Comparison of ENCODE assay signal across 8 mouse cellular contexts in genomic region chr19:44294588-44295041, GRCm38 (mm10). TPM values are rescaled to one million over a fixed set of nuclear protein-coding genes. Genes with fewer than 3 reads are reported as not detected.
A peak's percentile ranks its signal among the peaks of the same experiment; 100 is the strongest.
DNase-seq lines count a peak whose midpoint lies in the region; ATAC-seq and TF ChIP-seq lines count a peak whose summit lies in the region.

No protein-coding gene starts in this region.

- H3K4me3 ChIP-seq in embryonic facial prominence, embryonic 13.5 days, result peak overlapping the region; percentile 91
- H3K4me3 ChIP-seq in limb, embryonic 14.5 days (replicated peaks; ENCODE audit: low read length), result peak overlapping the region; percentile 92
- peak overlapping the region; percentile 77 for H3K4me3 ChIP-seq in midbrain, embryonic 16.5 days (ENCODE audit: low read depth, low read length)
- H3K4me3 ChIP-seq in spleen, adult 2 months (ENCODE audit: extremely low read depth, insufficient read depth, insufficient read length), result peak overlapping the region; percentile 64

- peak overlapping the region; percentile 98 for H3K9ac ChIP-seq in embryonic facial prominence, embryonic 13.5 days
- peak overlapping the region; percentile 86 for H3K9ac ChIP-seq in limb, embryonic 14.5 days (ENCODE audit: low read depth, low read length, severe bottlenecking)
- H3K9ac ChIP-seq in midbrain, embryonic 16.5 days (ENCODE audit: low read depth, low read length), result peak overlapping the region; percentile 89

- no peaks in the 10 kb centered on the region for H3K27me3 ChIP-seq in embryonic facial prominence, embryonic 13.5 days
- no peaks in the 10 kb centered on the region for H3K27me3 ChIP-seq in limb, embryonic 14.5 days (ENCODE audit: control insufficient read depth, insufficient read depth, low read length)
- no peaks in the 10 kb centered on the region for H3K27me3 ChIP-seq in midbrain, embryonic 16.5 days (ENCODE audit: control insufficient read depth, insufficient read depth, low read depth, low read length)
- no peaks in the 10 kb centered on the region for H3K27me3 ChIP-seq in spleen, adult 2 months (ENCODE audit: control insufficient read depth, insufficient read depth, low read length)

- H3K9me3 ChIP-seq in embryonic facial prominence, embryonic 13.5 days, result no peaks in the 10 kb centered on the region
- H3K9me3 ChIP-seq in limb, embryonic 14.5 days (ENCODE audit: control insufficient read depth, low read length), result no peaks in the 10 kb centered on the region
- no peaks in the 10 kb centered on the region for H3K9me3 ChIP-seq in midbrain, embryonic 16.5 days (replicated peaks; ENCODE audit: control insufficient read depth, low read length, poor library complexity, severe bottlenecking)

- peaks cover 46% of the 10 kb centered on the region for H3K36me3 ChIP-seq in embryonic facial prominence, embryonic 13.5 days
- peaks cover 46% of the 10 kb centered on the region for H3K36me3 ChIP-seq in limb, embryonic 14.5 days (ENCODE audit: control insufficient read depth, insufficient read depth, low read length)
- H3K36me3 ChIP-seq in midbrain, embryonic 16.5 days (ENCODE audit: control insufficient read depth, insufficient read depth, low read length), result peaks cover 6% of the 10 kb centered on the region; the same call in 1 of the 2 replicates
- peaks cover 13% of the 10 kb centered on the region for H3K36me3 ChIP-seq in spleen, adult 2 months (ENCODE audit: control insufficient read depth, insufficient read depth, low read length)

- no peak for ATAC-seq in embryonic facial prominence, embryonic 13.5 days (ENCODE audit: insufficient number of reproducible peaks, insufficient read depth, low FRiP score, low TSS enrichment, low read depth)
- peak; percentile 47 for ATAC-seq in limb, embryonic 14.5 days (ENCODE audit: low FRiP score, low read depth)
- peak; percentile 68 for ATAC-seq in midbrain, embryonic 16.5 days

- H3K4me2 ChIP-seq in embryonic facial prominence, embryonic 13.5 days, result peak overlapping the region; percentile 100
- peak overlapping the region; percentile 96 for H3K4me2 ChIP-seq in limb, embryonic 14.5 days (replicated peaks; ENCODE audit: low read depth, low read length, severe bottlenecking)
- peak overlapping the region; percentile 95 for H3K4me2 ChIP-seq in midbrain, embryonic 16.5 days (ENCODE audit: low read length)

- peaks cover 66% of the 10 kb centered on the region for H3K4me1 ChIP-seq in embryonic facial prominence, embryonic 13.5 days
- peaks cover 47% of the 10 kb centered on the region for H3K4me1 ChIP-seq in limb, embryonic 14.5 days (ENCODE audit: control insufficient read depth, insufficient read depth, low read length)
- peaks cover 49% of the 10 kb centered on the region for H3K4me1 ChIP-seq in midbrain, embryonic 16.5 days (ENCODE audit: control insufficient read depth, insufficient read depth, low read length)
- H3K4me1 ChIP-seq in spleen, adult 2 months (ENCODE audit: control insufficient read depth, insufficient read depth, insufficient read length), result peaks cover 15% of the 10 kb centered on the region; the same call in 1 of the 2 replicates

- TF ChIP-seq POLR2A in limb, embryonic 14.5 days (IDR thresholded peaks at IDR 0.05; ENCODE audit: borderline replicate concordance, extremely low read depth, insufficient read depth, insufficient read length), result peak; percentile 97; the same call in 1 of the 2 replicates
- 0 out of 2 replicates have a peak, but pooled peaks have one; percentile 33 for TF ChIP-seq POLR2A in spleen, adult 2 months (IDR thresholded peaks at IDR 0.05; ENCODE audit: low read depth, low read length)

- under 1% methylated on average over 14 of the region's 14 CpGs for WGBS in embryonic facial prominence, embryonic 13.5 days
- 1% methylated on average over 14 of the region's 14 CpGs for WGBS in limb, embryonic 14.5 days
- WGBS in midbrain, embryonic 16.5 days, result 3% methylated on average over 14 of the region's 14 CpGs
- WGBS in spleen, adult 2 months, result under 1% methylated on average over 14 of the region's 14 CpGs

- peak overlapping the region; percentile 99 for H3K27ac ChIP-seq in embryonic facial prominence, embryonic 13.5 days
- peak overlapping the region; percentile 94 for H3K27ac ChIP-seq in limb, embryonic 14.5 days (replicated peaks; ENCODE audit: low read depth, low read length)
- peak overlapping the region; percentile 99 for H3K27ac ChIP-seq in midbrain, embryonic 16.5 days (ENCODE audit: low read length)
- peak overlapping the region; percentile 54 for H3K27ac ChIP-seq in spleen, adult 2 months (ENCODE audit: insufficient read depth, low read length)

- peak; percentile 89; the same call in 1 of the 2 replicates for TF ChIP-seq CTCF in spleen, adult 2 months (IDR thresholded peaks at IDR 0.05; ENCODE audit: extremely low read depth, insufficient read depth, insufficient read length, insufficient replicate concordance)

- peak; percentile 96 for DNase-seq in 3T3-L1 (ENCODE audit: low read depth, low spot score)
- DNase-seq in adrenal gland, postnatal 4 days (ENCODE audit: low spot score in 2 of 2), result peak; percentile 72 to 88
- DNase-seq in heart, adult 8-10 months (ENCODE audit: low spot score), result peak; percentile 91
- DNase-seq in kidney, adult 9 months, result peak; percentile 79
- peak; percentile 93 for DNase-seq in limb, embryonic 14.5 days (ENCODE audit: low spot score)
- DNase-seq in spleen, adult 2 months (ENCODE audit: low read depth in 1 of 2, low spot score in 2 of 2), result peak; percentile 79 to 92

RNA-seq across cellular contexts. Expression of gene Scd2, which starts 1.1 kb away (rescaled TPM):
- total RNA-seq in adrenal gland, postnatal 4 days (2021), result 100 to 1,000 TPM; 412 to 445 TPM
- polyA plus RNA-seq in embryonic facial prominence, embryonic 13.5 days (2015; fragmentation: Nextera tagmentation; extraction: Ambion mirVana), result 211 and 213 TPM in 2 replicates
- total RNA-seq in heart, adult 8-10 months (2022), result 10 to 100 TPM in 1 of 4 experiments, 1 to 10 TPM in 3; 7.5 to 10.2 (median 9.4) TPM
- 274 and 383 TPM in 2 replicates for polyA plus RNA-seq in limb, embryonic 14.5 days (2012; rRNA removed)
- 216 and 218 TPM in 2 replicates for polyA plus RNA-seq in limb, embryonic 14.5 days (2014; fragmentation: Nextera tagmentation; extraction: Ambion mirVana)
- polyA plus RNA-seq in midbrain, embryonic 16.5 days (2015; fragmentation: Nextera tagmentation; extraction: Ambion mirVana), result 281 and 311 TPM in 2 replicates
- 30.1 and 39.6 TPM in 2 replicates for polyA plus RNA-seq in spleen, adult 2 months (2012; rRNA removed)

RNA-seq across cellular contexts. Expression of gene Scd4, which starts 38.3 kb away (rescaled TPM):
- total RNA-seq in adrenal gland, postnatal 4 days (2021), result 1 to 10 TPM; 2.0 to 2.2 TPM
- polyA plus RNA-seq in embryonic facial prominence, embryonic 13.5 days (2015; fragmentation: Nextera tagmentation; extraction: Ambion mirVana), result 0.15 and 0.25 TPM in 2 replicates
- total RNA-seq in heart, adult 8-10 months (2022), result 1 to 10 TPM; 2.6 to 5.1 (median 3.1) TPM
- polyA plus RNA-seq in limb, embryonic 14.5 days (2012; rRNA removed), result 0.76 and 0.80 TPM in 2 replicates
- polyA plus RNA-seq in limb, embryonic 14.5 days (2014; fragmentation: Nextera tagmentation; extraction: Ambion mirVana), result 0.12 and 0.35 TPM in 2 replicates
- 0.18 and 0.19 TPM in 2 replicates for polyA plus RNA-seq in midbrain, embryonic 16.5 days (2015; fragmentation: Nextera tagmentation; extraction: Ambion mirVana)
- polyA plus RNA-seq in spleen, adult 2 months (2012; rRNA removed), result 0.20 TPM in 2 replicates
